Mouse (Mus musculus): ENCODE measurements around the gene Zic5. TPM values are rescaled to one million over a fixed set of nuclear protein-coding genes. Genes with fewer than 3 reads are reported as not detected.

Gene Zic5
- polyA plus RNA-seq, 1 experiment: 24.9 TPM

- Histone ChIP-seq H3K27me3 (ENCODE audit: control insufficient read depth, insufficient read depth, low read length) (no peaks in the 10 kb centered on the region), H3K36me3 (ENCODE audit: control insufficient read depth, insufficient read depth, low read length) (no peaks in the 10 kb centered on the region), H3K4me3 (ENCODE audit: control insufficient read depth, low read depth, low read length) (no peak overlapping the region), H3K27ac (ENCODE audit: control insufficient read depth, insufficient read depth, low read depth, low read length) (no peak overlapping the region), H3K4me1 (ENCODE audit: control insufficient read depth, insufficient read depth, low read length) (no peaks in the 10 kb centered on the region; the same call in 1 of the 2 replicates)
- no peak for TF ChIP-seq POLR2A (IDR thresholded peaks at IDR 0.05; ENCODE audit: control insufficient read depth, low read depth, low read length)
- no peak for TF ChIP-seq CTCF (IDR thresholded peaks at IDR 0.05; ENCODE audit: control insufficient read depth, insufficient read depth, insufficient replicate concordance, low read depth, low read length)
Measured at GRCm38 (mm10) chr14:122424441-122424840, 41.0 kb downstream of the Zic5 start.

DNA sequence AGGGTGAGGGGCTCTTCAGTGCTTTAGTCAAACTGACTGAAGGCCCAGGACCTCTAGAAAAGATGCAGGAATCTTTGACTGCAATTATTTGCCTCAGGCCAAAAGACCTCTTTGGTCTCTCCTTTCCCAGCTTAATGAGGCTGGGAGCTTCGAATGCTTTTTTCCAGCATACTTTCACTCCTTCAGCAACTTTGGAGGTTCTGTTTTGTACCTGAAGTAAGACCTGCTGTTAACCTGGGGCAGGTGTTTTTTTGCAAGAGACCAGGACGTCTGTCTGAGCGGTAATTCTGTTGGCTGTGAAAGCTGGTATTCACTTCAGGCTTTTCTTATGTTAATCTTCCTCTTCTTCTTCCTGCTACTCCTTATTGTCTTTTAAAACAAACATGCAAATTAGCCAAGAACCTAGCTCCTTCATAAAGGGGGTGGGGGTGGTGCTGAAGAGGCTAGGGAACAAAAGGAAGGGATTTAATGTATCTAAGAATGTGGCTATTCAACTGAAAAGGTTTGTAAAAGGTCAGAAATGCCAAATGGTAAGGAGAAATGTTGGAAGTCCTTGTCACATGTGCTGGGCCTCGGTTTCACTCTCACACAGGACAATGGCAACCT lies 49.2 kb downstream of the Zic5 start:
- H3K4me1 ChIP-seq (ENCODE audit: control insufficient read depth, insufficient read depth, low read length): no peaks in the 10 kb centered on the region
- no peak overlapping the region for H3K4me3 ChIP-seq (ENCODE audit: control insufficient read depth, low read depth, low read length)
- H3K36me3 ChIP-seq (ENCODE audit: control insufficient read depth, insufficient read depth, low read length): no peaks in the 10 kb centered on the region
- H3K27ac ChIP-seq (ENCODE audit: control insufficient read depth, insufficient read depth, low read depth, low read length): no peak overlapping the region
- TF ChIP-seq POLR2A (IDR thresholded peaks at IDR 0.05; ENCODE audit: control insufficient read depth, low read depth, low read length) (no peak), CTCF (IDR thresholded peaks at IDR 0.05; ENCODE audit: control insufficient read depth, insufficient read depth, insufficient replicate concordance, low read depth, low read length) (no peak)
- H3K27me3 ChIP-seq (ENCODE audit: control insufficient read depth, insufficient read depth, low read length): no peaks in the 10 kb centered on the region

DNA sequence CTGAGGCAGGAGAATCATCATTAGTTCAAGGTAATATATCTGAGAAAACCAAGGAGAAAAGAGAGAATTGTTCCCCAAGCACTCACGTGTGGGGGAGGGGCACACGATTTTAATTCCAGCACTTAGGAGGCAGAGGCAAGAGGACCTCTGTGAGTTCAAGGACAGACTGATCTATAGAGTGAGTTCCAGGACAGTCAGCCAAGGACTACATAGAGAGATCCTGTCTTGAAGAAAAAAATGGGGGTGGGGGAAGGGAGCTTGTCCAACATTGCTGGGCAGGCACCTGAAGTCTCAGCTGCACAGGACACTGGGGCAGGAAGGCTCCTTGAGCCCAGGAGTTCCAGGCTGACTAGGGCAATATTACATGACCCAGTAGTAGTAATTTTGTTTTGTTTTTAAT lies 50.7 kb downstream of the Zic5 start:
- Histone ChIP-seq H3K4me3 (ENCODE audit: control insufficient read depth, low read depth, low read length) (no peak overlapping the region), H3K4me1 (ENCODE audit: control insufficient read depth, insufficient read depth, low read length) (no peaks in the 10 kb centered on the region), H3K27ac (ENCODE audit: control insufficient read depth, insufficient read depth, low read depth, low read length) (no peak overlapping the region), H3K36me3 (ENCODE audit: control insufficient read depth, insufficient read depth, low read length) (no peaks in the 10 kb centered on the region), H3K27me3 (ENCODE audit: control insufficient read depth, insufficient read depth, low read length) (no peaks in the 10 kb centered on the region)
- TF ChIP-seq CTCF (IDR thresholded peaks at IDR 0.05; ENCODE audit: control insufficient read depth, insufficient read depth, insufficient replicate concordance, low read depth, low read length) (no peak), POLR2A (IDR thresholded peaks at IDR 0.05; ENCODE audit: control insufficient read depth, low read depth, low read length) (no peak)

- Histone ChIP-seq H3K27ac (ENCODE audit: control insufficient read depth, insufficient read depth, low read depth, low read length) (no peak overlapping the region), H3K4me1 (ENCODE audit: control insufficient read depth, insufficient read depth, low read length) (no peaks in the 10 kb centered on the region)
- TF ChIP-seq POLR2A (IDR thresholded peaks at IDR 0.05; ENCODE audit: control insufficient read depth, low read depth, low read length) (no peak), CTCF (IDR thresholded peaks at IDR 0.05; ENCODE audit: control insufficient read depth, insufficient read depth, insufficient replicate concordance, low read depth, low read length) (no peak)
Measured at GRCm38 (mm10) chr14:122413542-122413928, 51.9 kb downstream of the Zic5 start.

DNA sequence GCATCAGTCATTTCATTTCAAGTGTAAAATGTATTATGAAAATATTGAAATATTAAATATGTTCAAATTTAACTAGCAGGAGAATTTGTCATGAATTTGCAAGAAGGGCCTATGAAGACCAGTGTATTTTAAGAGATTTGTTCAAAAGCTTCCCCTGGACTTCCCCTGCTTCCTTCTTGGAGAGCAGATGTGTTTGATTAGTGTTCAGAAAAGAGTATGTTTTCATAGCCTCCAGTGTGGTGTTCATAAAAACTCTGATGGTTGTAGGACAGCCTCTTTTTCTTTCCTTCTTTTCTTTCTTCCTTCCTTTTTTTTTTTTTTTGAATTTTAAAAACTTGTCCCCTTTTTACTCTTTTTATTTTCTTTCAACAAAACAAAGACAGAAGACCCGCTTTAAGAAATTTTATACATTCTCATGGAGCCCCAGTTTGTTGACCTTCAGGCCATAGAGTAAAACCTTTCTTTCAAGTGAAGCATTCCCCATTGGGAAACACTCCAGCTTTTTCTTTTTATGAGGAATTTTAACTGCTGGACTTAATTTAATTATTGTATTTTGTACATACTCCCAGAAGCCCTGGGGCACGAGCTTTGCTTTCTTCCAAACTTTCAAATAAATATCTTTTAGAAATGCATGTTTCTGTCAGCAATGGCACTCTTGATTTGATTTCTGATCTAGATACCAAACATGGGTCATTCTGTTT lies 52.5 kb downstream of the Zic5 start:
- no peak for TF ChIP-seq CTCF (IDR thresholded peaks at IDR 0.05; ENCODE audit: control insufficient read depth, insufficient read depth, insufficient replicate concordance, low read depth, low read length)
- no peak for TF ChIP-seq POLR2A (IDR thresholded peaks at IDR 0.05; ENCODE audit: control insufficient read depth, low read depth, low read length)
- no peaks in the 10 kb centered on the region for H3K36me3 ChIP-seq (ENCODE audit: control insufficient read depth, insufficient read depth, low read length)
- H3K4me1 ChIP-seq (ENCODE audit: control insufficient read depth, insufficient read depth, low read length): no peaks in the 10 kb centered on the region
- H3K4me3 ChIP-seq (ENCODE audit: control insufficient read depth, low read depth, low read length): no peak overlapping the region
- no peaks in the 10 kb centered on the region for H3K27me3 ChIP-seq (ENCODE audit: control insufficient read depth, insufficient read depth, low read length)
- no peak overlapping the region for H3K27ac ChIP-seq (ENCODE audit: control insufficient read depth, insufficient read depth, low read depth, low read length)

More at GRCm38 (mm10) chr14:122413542-122413928, 51.9 kb downstream of the Zic5 start:
- Histone ChIP-seq H3K36me3 (ENCODE audit: control insufficient read depth, insufficient read depth, low read length) (no peaks in the 10 kb centered on the region), H3K27me3 (ENCODE audit: control insufficient read depth, insufficient read depth, low read length) (no peaks in the 10 kb centered on the region), H3K4me3 (ENCODE audit: control insufficient read depth, low read depth, low read length) (no peak overlapping the region)

Other genes starting within 250 kb of the Zic5 start
- not detected in 2 replicates for gene Gm5089, start 14.6 kb downstream of the Zic5 start, polyA plus RNA-seq (2012; rRNA removed)
- gene Zic2, start 9.8 kb upstream of the Zic5 start, polyA plus RNA-seq (2012; rRNA removed): 0.05 TPM in 1 of 2 replicates, not detected in the other
- gene Gm10837, start 24.9 kb upstream of the Zic5 start, polyA plus RNA-seq (2012; rRNA removed): not detected in 2 replicates
- 46.3 and 47.4 TPM in 2 replicates for gene Pcca, start 68.6 kb upstream of the Zic5 start, polyA plus RNA-seq (2012; rRNA removed)